ENCODE assay signal across 14 mouse cellular contexts in genomic region chr5:65113323-65113722, GRCm38 (mm10). TPM values are rescaled to one million over a fixed set of nuclear protein-coding genes. Genes with fewer than 3 reads are reported as not detected.
DNase-seq lines count a peak whose midpoint lies in the region; ATAC-seq and TF ChIP-seq lines count a peak whose summit lies in the region.
"Had no signal": no experiment of that assay in that cellular context is flagged by ENCODE, and none has a peak within 500 bp of the region (broad histone marks: within the 10 kb centered on the region; RNA-seq: fewer than 3 reads in every experiment).

No protein-coding gene starts in this region.

- DNase-seq in heart, adult 11 months: peak; percentile 97
- no peak for DNase-seq in heart, embryonic 10.5 days (ENCODE audit: low spot score)
- DNase-seq in CD4-positive helper T cell, adult 2 months (ENCODE audit: low read depth, low spot score): peak; percentile 76
- DNase-seq in heart, postnatal 0 days (ENCODE audit: low spot score): no peak
- no peak for DNase-seq in midbrain, embryonic 11.5 days (ENCODE audit: low spot score, missing footprints)
- no peak for DNase-seq in embryo, embryonic 10.5 days (ENCODE audit: low spot score)
- DNase-seq: cerebellum, postnatal 25 days; kidney, postnatal 4 days had no signal

- no peak overlapping the region; the same call in 1 of the 2 replicates for H3K9ac ChIP-seq in heart, postnatal 0 days (replicated peaks; ENCODE audit: low read depth, low read length)
- no peak overlapping the region for H3K9ac ChIP-seq in lung, embryonic 15.5 days
- H3K9ac ChIP-seq in midbrain, embryonic 11.5 days (ENCODE audit: low read length): no peak overlapping the region
- no peak overlapping the region for H3K9ac ChIP-seq in forebrain, embryonic 16.5 days (replicated peaks; ENCODE audit: low read depth, low read length)
- H3K9ac ChIP-seq: hindbrain, embryonic 14.5 days had no signal

- no peak overlapping the region for H3K27ac ChIP-seq in heart, embryonic 10.5 days
- peak overlapping the region; percentile 51; the same call in 1 of the 2 replicates for H3K27ac ChIP-seq in heart, postnatal 0 days (ENCODE audit: low read depth)
- peak overlapping the region; percentile 41 for H3K27ac ChIP-seq in lung, embryonic 15.5 days
- no peak overlapping the region for H3K27ac ChIP-seq in midbrain, embryonic 11.5 days (ENCODE audit: low read depth, low read length)
- no peak overlapping the region for H3K27ac ChIP-seq in forebrain, embryonic 16.5 days (ENCODE audit: low read length)
- H3K27ac ChIP-seq: hindbrain, embryonic 14.5 days; limb, embryonic 10.5 days had no signal

- no peak for TF ChIP-seq EP300 in heart, postnatal 0 days (IDR thresholded peaks at IDR 0.05; ENCODE audit: low read depth)

- no peaks in the 10 kb centered on the region for H3K27me3 ChIP-seq in heart, embryonic 10.5 days (ENCODE audit: insufficient read depth, poor library complexity, severe bottlenecking)
- H3K27me3 ChIP-seq in heart, postnatal 0 days (ENCODE audit: control insufficient read depth, insufficient read depth, low read length): no peaks in the 10 kb centered on the region
- no peaks in the 10 kb centered on the region for H3K27me3 ChIP-seq in lung, embryonic 15.5 days
- H3K27me3 ChIP-seq in midbrain, embryonic 11.5 days (ENCODE audit: control insufficient read depth, insufficient read depth, low read length): no peaks in the 10 kb centered on the region
- H3K27me3 ChIP-seq in forebrain, embryonic 16.5 days (replicated peaks; ENCODE audit: control insufficient read depth, insufficient read depth, low read length): no peaks in the 10 kb centered on the region
- H3K27me3 ChIP-seq: Patski had no signal

- no peak overlapping the region for H3K4me2 ChIP-seq in heart, postnatal 0 days (ENCODE audit: low read depth, low read length)
- no peak overlapping the region for H3K4me2 ChIP-seq in lung, embryonic 15.5 days
- H3K4me2 ChIP-seq in midbrain, embryonic 11.5 days: no peak overlapping the region
- H3K4me2 ChIP-seq in forebrain, embryonic 16.5 days (ENCODE audit: low read length): no peak overlapping the region
- H3K4me2 ChIP-seq: hindbrain, embryonic 14.5 days had no signal

- H3K9me3 ChIP-seq in heart, embryonic 10.5 days: no peaks in the 10 kb centered on the region
- no peaks in the 10 kb centered on the region for H3K9me3 ChIP-seq in heart, postnatal 0 days (replicated peaks; ENCODE audit: control insufficient read depth, low read length)
- H3K9me3 ChIP-seq in lung, embryonic 15.5 days: no peaks in the 10 kb centered on the region
- H3K9me3 ChIP-seq in midbrain, embryonic 11.5 days (ENCODE audit: control insufficient read depth, low read length): no peaks in the 10 kb centered on the region
- no peaks in the 10 kb centered on the region for H3K9me3 ChIP-seq in forebrain, embryonic 16.5 days (ENCODE audit: control insufficient read depth, low read length)
- H3K9me3 ChIP-seq: limb, embryonic 10.5 days had no signal

- no peak for TF ChIP-seq CTCF in heart, postnatal 0 days (IDR thresholded peaks at IDR 0.05; ENCODE audit: low read depth)

- ATAC-seq in heart, postnatal 0 days (ENCODE audit: insufficient read depth, low read depth): no peak
- ATAC-seq in lung, embryonic 15.5 days (ENCODE audit: borderline replicate concordance, extremely low read depth, low FRiP score, low TSS enrichment): no peak
- no peak for ATAC-seq in midbrain, embryonic 11.5 days (ENCODE audit: low FRiP score)
- ATAC-seq in forebrain, embryonic 16.5 days: no peak
- ATAC-seq: midbrain, embryonic 16.5 days; Patski had no signal

- H3K4me3 ChIP-seq in heart, embryonic 10.5 days: no peak overlapping the region
- no peak overlapping the region for H3K4me3 ChIP-seq in heart, postnatal 0 days (ENCODE audit: low read depth, low read length)
- no peak overlapping the region for H3K4me3 ChIP-seq in lung, embryonic 15.5 days
- no peak overlapping the region for H3K4me3 ChIP-seq in midbrain, embryonic 11.5 days (ENCODE audit: low read depth, low read length)
- H3K4me3 ChIP-seq in forebrain, embryonic 16.5 days (replicated peaks; ENCODE audit: low read length): no peak overlapping the region
- H3K4me3 ChIP-seq: limb, embryonic 10.5 days had no signal

- peaks cover 25% of the 10 kb centered on the region for H3K4me1 ChIP-seq in heart, embryonic 10.5 days
- peaks cover 9% of the 10 kb centered on the region for H3K4me1 ChIP-seq in heart, postnatal 0 days (ENCODE audit: control insufficient read depth, insufficient read depth)
- peaks cover 18% of the 10 kb centered on the region; the same call in 1 of the 2 replicates for H3K4me1 ChIP-seq in lung, embryonic 15.5 days
- H3K4me1 ChIP-seq in midbrain, embryonic 11.5 days (ENCODE audit: control insufficient read depth, insufficient read depth, low read length): no peaks in the 10 kb centered on the region
- H3K4me1 ChIP-seq in forebrain, embryonic 16.5 days (replicated peaks; ENCODE audit: control insufficient read depth, insufficient read depth, low read length): peaks cover under 1% of the 10 kb centered on the region

- H3K36me3 ChIP-seq in heart, embryonic 10.5 days: peaks cover 11% of the 10 kb centered on the region
- peaks cover 8% of the 10 kb centered on the region; the same call in 1 of the 2 replicates for H3K36me3 ChIP-seq in heart, postnatal 0 days (replicated peaks; ENCODE audit: control insufficient read depth, insufficient read depth, low read length)
- peaks cover 12% of the 10 kb centered on the region; the same call in 1 of the 2 replicates for H3K36me3 ChIP-seq in lung, embryonic 15.5 days
- no peaks in the 10 kb centered on the region for H3K36me3 ChIP-seq in midbrain, embryonic 11.5 days (ENCODE audit: control insufficient read depth, insufficient read depth, low read length)
- no peaks in the 10 kb centered on the region for H3K36me3 ChIP-seq in forebrain, embryonic 16.5 days (ENCODE audit: control insufficient read depth, insufficient read depth)

- 61% methylated on average over 6 of the region's 6 CpGs for WGBS in heart, embryonic 10.5 days
- 49% methylated on average over 6 of the region's 6 CpGs for WGBS in heart, postnatal 0 days
- 59% methylated on average over 6 of the region's 6 CpGs for WGBS in lung, embryonic 15.5 days
- WGBS in midbrain, embryonic 11.5 days: 96% methylated on average over 6 of the region's 6 CpGs
- 93% methylated on average over 6 of the region's 6 CpGs for WGBS in forebrain, embryonic 16.5 days

RNA-seq across cellular contexts. Expression of gene Klhl5, which starts 6.0 kb away (rescaled TPM):
- polyA plus RNA-seq in heart, embryonic 10.5 days (2016; fragmentation: Nextera tagmentation; extraction: Ambion mirVana): 12.9 and 13.0 TPM in 2 replicates
- total RNA-seq in heart, postnatal 0 days (2014; rRNA removed; ENCODE audit: low replicate concordance): 7.9 and 10.0 TPM in 2 replicates
- 9.7 and 10.1 TPM in 2 replicates for polyA plus RNA-seq in heart, postnatal 0 days (2015; fragmentation: Nextera tagmentation; extraction: Ambion mirVana)
- 26.8 and 28.6 TPM in 2 replicates for polyA plus RNA-seq in lung, embryonic 15.5 days (2015; fragmentation: Nextera tagmentation; extraction: Ambion mirVana)
- 18.7 and 20.6 TPM in 2 replicates for polyA plus RNA-seq in midbrain, embryonic 11.5 days (2014; fragmentation: Nextera tagmentation; extraction: Ambion mirVana)
- polyA plus RNA-seq in forebrain, embryonic 16.5 days (2015; fragmentation: Nextera tagmentation; extraction: Ambion mirVana): 63.5 and 67.3 TPM in 2 replicates

RNA-seq across cellular contexts. Expression of gene Tmem156, which starts 21.4 kb away (rescaled TPM):
- 0.12 and 0.13 TPM in 2 replicates for polyA plus RNA-seq in heart, embryonic 10.5 days (2016; fragmentation: Nextera tagmentation; extraction: Ambion mirVana)
- total RNA-seq in heart, postnatal 0 days (2014; rRNA removed; ENCODE audit: low replicate concordance): not detected in 2 replicates
- polyA plus RNA-seq in heart, postnatal 0 days (2015; fragmentation: Nextera tagmentation; extraction: Ambion mirVana): 0.16 and 0.19 TPM in 2 replicates
- 0.42 and 0.50 TPM in 2 replicates for polyA plus RNA-seq in lung, embryonic 15.5 days (2015; fragmentation: Nextera tagmentation; extraction: Ambion mirVana)
- polyA plus RNA-seq in midbrain, embryonic 11.5 days (2014; fragmentation: Nextera tagmentation; extraction: Ambion mirVana): 0.19 TPM in 1 of 2 replicates, not detected in the other
- polyA plus RNA-seq in forebrain, embryonic 16.5 days (2015; fragmentation: Nextera tagmentation; extraction: Ambion mirVana): 0.22 TPM in 1 of 2 replicates, not detected in the other
- polyA plus RNA-seq: hindbrain, embryonic 14.5 days; limb, embryonic 10.5 days; midbrain, embryonic 16.5 days; Patski had no signal

Comparison
In these comparisons a context has a peak if more than half of its experiments do, and no peak if none do; other contexts are left out.
1. DNase-seq: peak in heart, adult 11 months (single experiment) and CD4-positive helper T cell, adult 2 months (single experiment); none in heart, embryonic 10.5 days (single experiment), heart, postnatal 0 days (single experiment), midbrain, embryonic 11.5 days (single experiment) and embryo, embryonic 10.5 days (single experiment).
2. H3K27ac ChIP-seq: peak in heart, postnatal 0 days (single experiment) and lung, embryonic 15.5 days (single experiment); none in heart, embryonic 10.5 days (single experiment), midbrain, embryonic 11.5 days (single experiment) and forebrain, embryonic 16.5 days (single experiment).